Mouse (Mus musculus): ENCODE results near the gene Xrcc3. TPM values are rescaled to one million over a fixed set of nuclear protein-coding genes. Genes with fewer than 3 reads are reported as not detected.

The Xrcc3 gene
- polyA plus RNA-seq, 1 experiment from 2014 or later = 1.8 TPM

DNA sequence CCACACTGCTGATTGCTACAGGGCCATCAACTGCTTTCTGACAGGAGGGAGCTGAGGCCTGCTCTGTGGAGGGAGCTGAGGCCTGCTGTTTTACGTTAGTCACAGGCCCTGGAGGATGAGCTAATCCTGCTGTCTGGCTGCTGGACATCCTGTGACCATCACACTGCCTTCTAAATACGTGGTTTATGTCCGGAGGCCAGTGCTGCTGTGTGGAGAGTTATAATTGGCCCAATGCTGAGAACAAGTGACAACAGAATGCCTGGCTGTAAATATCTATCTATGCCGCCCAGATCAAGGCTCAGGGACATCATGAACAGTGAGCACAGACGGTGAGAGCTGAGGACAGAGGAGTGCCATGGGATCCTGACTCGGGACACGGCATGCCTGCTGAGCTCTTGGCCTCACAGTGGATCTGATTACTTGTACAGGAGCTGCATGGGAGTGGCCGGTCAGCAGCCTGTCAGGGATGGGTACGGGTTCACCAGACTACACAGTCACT, 34.7 kb upstream of the Xrcc3 start:
- Histone ChIP-seq H3K9me3 (ENCODE audit: control insufficient read depth, low read length) (no peaks in the 10 kb centered on the region), H3K27ac (replicated peaks) (0 out of 2 replicates have a peak overlapping the region, but pooled peaks have one; percentile 4), H3K36me3 (ENCODE audit: control insufficient read depth, insufficient read depth, low read length) (no peaks in the 10 kb centered on the region), H3K27me3 (ENCODE audit: control insufficient read depth, insufficient read depth, low read length) (no peaks in the 10 kb centered on the region), H3K4me2 (replicated peaks; ENCODE audit: low read depth) (no peak overlapping the region), H3K9ac (ENCODE audit: low read length) (no peak overlapping the region), H3K4me1 (replicated peaks; ENCODE audit: control insufficient read depth, insufficient read depth) (no peaks in the 10 kb centered on the region), H3K4me3 (ENCODE audit: low read depth, low read length) (no peak overlapping the region)
- no peak for TF ChIP-seq CTCF (IDR thresholded peaks at IDR 0.05; ENCODE audit: low read depth)
- no peak for TF ChIP-seq EP300 (optimal IDR thresholded peaks at IDR 0.05)
- ATAC-seq (ENCODE audit: low FRiP score, low TSS enrichment) (peak; percentile 57), DNase-seq (ENCODE audit: low spot score) (no peak)
- WGBS = 63% methylated on average over 9 of the region's 9 CpGs

DNA sequence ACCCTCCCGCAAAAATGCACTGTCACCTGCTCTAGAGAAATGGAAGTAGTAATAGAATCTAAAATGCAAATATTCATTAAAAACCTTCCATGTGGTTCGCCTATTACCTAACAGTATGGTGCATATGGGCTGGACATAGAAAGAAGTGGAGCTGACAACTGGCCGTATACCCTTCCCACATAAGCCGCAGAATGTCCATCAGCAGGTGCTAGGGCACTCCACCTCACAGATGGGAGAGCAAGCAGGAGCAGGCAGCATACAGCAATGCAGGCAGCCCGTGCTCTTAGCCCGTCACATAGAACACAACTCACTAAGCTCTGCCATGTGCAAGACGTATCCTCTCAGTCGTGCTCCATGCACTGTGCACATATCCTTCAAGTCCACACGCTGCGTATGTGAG, 33.1 kb upstream of the Xrcc3 start:
- no peak overlapping the region for H3K27ac ChIP-seq (replicated peaks)
- no peaks in the 10 kb centered on the region for H3K4me1 ChIP-seq (replicated peaks; ENCODE audit: control insufficient read depth, insufficient read depth)
- H3K27me3 ChIP-seq (ENCODE audit: control insufficient read depth, insufficient read depth, low read length) = no peaks in the 10 kb centered on the region
- H3K4me3 ChIP-seq (ENCODE audit: low read depth, low read length) = no peak overlapping the region
- no peak for DNase-seq (ENCODE audit: low spot score)
- H3K4me2 ChIP-seq (replicated peaks; ENCODE audit: low read depth) = no peak overlapping the region
- no peak overlapping the region for H3K9ac ChIP-seq (ENCODE audit: low read length)
- 70% methylated on average over 10 of the region's 10 CpGs for WGBS
- TF ChIP-seq EP300 (optimal IDR thresholded peaks at IDR 0.05) = no peak
- no peak for TF ChIP-seq CTCF (IDR thresholded peaks at IDR 0.05; ENCODE audit: low read depth)
- no peak for ATAC-seq (ENCODE audit: low FRiP score, low TSS enrichment)
- no peaks in the 10 kb centered on the region for H3K9me3 ChIP-seq (ENCODE audit: control insufficient read depth, low read length)
- H3K36me3 ChIP-seq (ENCODE audit: control insufficient read depth, insufficient read depth, low read length) = 0 out of 2 replicates have a peak, but pooled peaks cover 2% of the 10 kb centered on the region

DNA sequence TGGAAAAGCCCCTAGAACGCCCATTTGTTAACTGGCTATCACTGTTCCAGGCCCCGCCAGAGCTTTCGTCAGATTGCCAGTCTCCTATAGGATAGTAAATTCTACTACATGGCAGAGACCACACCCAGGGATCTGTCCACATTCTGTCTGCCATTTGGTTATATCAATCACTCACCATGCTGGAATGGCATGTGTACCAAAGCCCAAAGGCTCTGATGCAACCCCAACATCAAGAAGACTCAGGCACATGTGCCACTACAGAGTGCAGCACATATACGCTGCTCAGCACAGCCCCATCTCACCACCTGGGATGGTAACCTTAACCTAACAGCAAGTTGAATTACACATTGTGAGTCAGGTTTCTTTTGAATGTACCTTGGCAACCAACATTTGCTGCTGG, 32.3 kb upstream of the Xrcc3 start:
- no peak overlapping the region for H3K4me2 ChIP-seq (replicated peaks; ENCODE audit: low read depth)
- H3K36me3 ChIP-seq (ENCODE audit: control insufficient read depth, insufficient read depth, low read length) = 0 out of 2 replicates have a peak, but pooled peaks cover 4% of the 10 kb centered on the region
- no peaks in the 10 kb centered on the region for H3K27me3 ChIP-seq (ENCODE audit: control insufficient read depth, insufficient read depth, low read length)
- H3K4me1 ChIP-seq (replicated peaks; ENCODE audit: control insufficient read depth, insufficient read depth) = no peaks in the 10 kb centered on the region
- H3K4me3 ChIP-seq (ENCODE audit: low read depth, low read length) = no peak overlapping the region
- TF ChIP-seq EP300 (optimal IDR thresholded peaks at IDR 0.05) = no peak
- TF ChIP-seq CTCF (IDR thresholded peaks at IDR 0.05; ENCODE audit: low read depth) = no peak
- WGBS = 88% methylated on average over 4 of the region's 4 CpGs
- no peak for ATAC-seq (ENCODE audit: low FRiP score, low TSS enrichment)
- H3K9ac ChIP-seq (ENCODE audit: low read length) = no peak overlapping the region
- no peak overlapping the region for H3K27ac ChIP-seq (replicated peaks)
- no peaks in the 10 kb centered on the region for H3K9me3 ChIP-seq (ENCODE audit: control insufficient read depth, low read length)
- no peak for DNase-seq (ENCODE audit: low spot score)

DNA sequence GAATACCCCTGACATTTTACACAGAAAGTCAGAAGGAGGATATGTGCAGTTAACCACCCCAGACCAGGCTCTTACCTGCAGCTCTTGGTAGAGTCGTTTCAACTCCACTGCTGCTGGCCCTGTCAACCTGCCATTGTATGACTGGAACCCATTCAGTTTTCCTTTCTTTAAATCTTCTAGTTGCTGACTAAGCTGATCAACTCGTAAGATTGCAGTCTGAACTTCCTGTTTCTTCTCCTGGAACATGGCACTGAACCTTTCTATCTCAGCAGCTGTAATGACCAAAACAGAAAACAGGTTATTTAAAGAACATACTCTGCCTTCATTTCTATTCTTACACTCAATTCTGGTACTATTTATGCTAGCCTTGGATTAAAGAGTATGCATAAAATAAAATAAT, 29.8 kb upstream of the Xrcc3 start:
- no peak overlapping the region for H3K4me3 ChIP-seq (ENCODE audit: low read depth, low read length)
- ATAC-seq (ENCODE audit: low FRiP score, low TSS enrichment) (no peak), DNase-seq (ENCODE audit: low spot score) (no peak)
- TF ChIP-seq CTCF (IDR thresholded peaks at IDR 0.05; ENCODE audit: low read depth) (no peak), EP300 (optimal IDR thresholded peaks at IDR 0.05) (no peak)
- no peaks in the 10 kb centered on the region for H3K27me3 ChIP-seq (ENCODE audit: control insufficient read depth, insufficient read depth, low read length)
- 42% methylated on average over 2 of the region's 2 CpGs for WGBS
- no peaks in the 10 kb centered on the region for H3K9me3 ChIP-seq (ENCODE audit: control insufficient read depth, low read length)
- peaks cover 5% of the 10 kb centered on the region; the same call in 1 of the 2 replicates for H3K36me3 ChIP-seq (ENCODE audit: control insufficient read depth, insufficient read depth, low read length)
- H3K4me2 ChIP-seq (replicated peaks; ENCODE audit: low read depth) = no peak overlapping the region
- H3K4me1 ChIP-seq (replicated peaks; ENCODE audit: control insufficient read depth, insufficient read depth) = no peaks in the 10 kb centered on the region
- no peak overlapping the region for H3K27ac ChIP-seq (replicated peaks)
- no peak overlapping the region for H3K9ac ChIP-seq (ENCODE audit: low read length)

DNA sequence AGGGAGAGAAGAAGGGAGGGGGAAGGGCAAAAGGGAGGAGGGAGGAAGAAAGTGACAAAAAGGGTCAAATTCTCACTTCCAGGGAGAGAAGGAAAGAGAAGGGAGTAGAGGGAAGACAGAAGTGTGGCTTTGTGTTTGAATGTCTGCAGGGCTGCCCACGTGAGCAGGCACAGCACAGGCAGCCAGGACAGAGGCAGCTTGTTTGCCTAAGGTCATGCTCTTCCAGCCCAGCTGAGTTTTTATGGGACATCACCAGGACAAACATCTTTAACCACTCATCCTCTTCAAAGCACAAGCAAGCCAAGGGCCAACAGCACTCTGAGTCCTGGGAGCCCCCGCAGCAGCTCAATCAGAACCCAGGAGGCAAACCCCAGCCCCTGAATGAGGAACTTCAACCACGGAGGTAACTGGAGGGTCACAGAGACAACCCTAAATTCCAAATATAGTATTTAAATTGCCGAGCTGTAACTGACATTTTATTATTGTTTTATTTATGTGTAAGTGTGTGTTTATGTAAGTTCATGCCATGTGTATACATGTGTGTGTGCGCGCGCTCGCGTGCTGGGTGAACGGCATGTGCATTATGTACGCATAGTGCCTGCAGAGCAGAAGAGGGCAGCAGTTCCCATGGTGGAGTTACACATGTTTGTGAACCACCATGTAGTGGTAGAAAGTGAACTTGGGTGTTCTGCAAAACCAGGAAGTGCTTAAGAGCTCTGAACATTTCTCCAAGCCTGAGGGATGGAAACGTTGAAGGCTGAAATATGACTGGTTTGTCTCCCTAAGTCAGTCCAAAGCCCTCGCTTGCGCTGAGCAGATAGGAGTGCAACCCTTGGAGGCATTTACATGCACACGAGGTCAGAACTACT, 29.1 kb upstream of the Xrcc3 start:
- Histone ChIP-seq H3K4me1 (replicated peaks; ENCODE audit: control insufficient read depth, insufficient read depth) (no peaks in the 10 kb centered on the region), H3K9ac (ENCODE audit: low read length) (no peak overlapping the region), H3K27me3 (ENCODE audit: control insufficient read depth, insufficient read depth, low read length) (no peaks in the 10 kb centered on the region), H3K4me2 (replicated peaks; ENCODE audit: low read depth) (no peak overlapping the region), H3K9me3 (ENCODE audit: control insufficient read depth, low read length) (no peaks in the 10 kb centered on the region), H3K4me3 (ENCODE audit: low read depth, low read length) (no peak overlapping the region), H3K36me3 (ENCODE audit: control insufficient read depth, insufficient read depth, low read length) (peaks cover 7% of the 10 kb centered on the region; the same call in 1 of the 2 replicates), H3K27ac (replicated peaks) (no peak overlapping the region)
- 70% methylated on average over 15 of the region's 15 CpGs for WGBS
- ATAC-seq (ENCODE audit: low FRiP score, low TSS enrichment) = no peak
- TF ChIP-seq CTCF (IDR thresholded peaks at IDR 0.05; ENCODE audit: low read depth) = peak; percentile 17; the same call in 1 of the 2 replicates
- no peak for TF ChIP-seq EP300 (optimal IDR thresholded peaks at IDR 0.05)
- no peak for DNase-seq (ENCODE audit: low spot score)

DNA sequence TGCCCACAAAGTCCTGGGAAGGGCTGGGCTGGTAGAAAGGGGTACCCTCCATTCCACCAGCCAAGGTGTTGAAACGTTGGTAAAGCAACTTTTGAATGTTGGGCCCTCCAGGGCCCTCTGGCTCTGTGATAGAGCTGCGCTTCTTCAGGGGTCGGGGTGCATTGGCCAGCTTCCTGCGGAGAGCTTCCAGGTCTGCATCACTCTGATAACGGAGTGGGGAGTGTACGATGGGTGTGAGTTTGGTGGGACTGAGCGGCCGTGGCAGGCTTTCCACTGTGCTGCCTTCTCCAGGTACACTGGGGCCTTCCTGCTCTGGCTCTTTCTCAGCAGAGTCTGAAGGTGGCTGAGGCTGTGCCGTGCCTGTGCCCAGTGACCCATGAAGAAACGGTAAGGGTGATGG, 19.8 kb upstream of the Xrcc3 start:
- H3K4me1 ChIP-seq (replicated peaks; ENCODE audit: control insufficient read depth, insufficient read depth) = no peaks in the 10 kb centered on the region
- H3K36me3 ChIP-seq (ENCODE audit: control insufficient read depth, insufficient read depth, low read length) = peaks cover 42% of the 10 kb centered on the region
- WGBS = 87% methylated on average over 10 of the region's 10 CpGs
- H3K9ac ChIP-seq (ENCODE audit: low read length) = no peak overlapping the region
- H3K4me2 ChIP-seq (replicated peaks; ENCODE audit: low read depth) = no peak overlapping the region
- TF ChIP-seq CTCF (IDR thresholded peaks at IDR 0.05; ENCODE audit: low read depth) = no peak
- no peaks in the 10 kb centered on the region for H3K27me3 ChIP-seq (ENCODE audit: control insufficient read depth, insufficient read depth, low read length)
- H3K4me3 ChIP-seq (ENCODE audit: low read depth, low read length) = no peak overlapping the region
- H3K27ac ChIP-seq (replicated peaks) = no peak overlapping the region
- DNase-seq (ENCODE audit: low spot score) = no peak
- ATAC-seq (ENCODE audit: low FRiP score, low TSS enrichment) = no peak
- H3K9me3 ChIP-seq (ENCODE audit: control insufficient read depth, low read length) = no peaks in the 10 kb centered on the region
